In the genomic region with DNA sequence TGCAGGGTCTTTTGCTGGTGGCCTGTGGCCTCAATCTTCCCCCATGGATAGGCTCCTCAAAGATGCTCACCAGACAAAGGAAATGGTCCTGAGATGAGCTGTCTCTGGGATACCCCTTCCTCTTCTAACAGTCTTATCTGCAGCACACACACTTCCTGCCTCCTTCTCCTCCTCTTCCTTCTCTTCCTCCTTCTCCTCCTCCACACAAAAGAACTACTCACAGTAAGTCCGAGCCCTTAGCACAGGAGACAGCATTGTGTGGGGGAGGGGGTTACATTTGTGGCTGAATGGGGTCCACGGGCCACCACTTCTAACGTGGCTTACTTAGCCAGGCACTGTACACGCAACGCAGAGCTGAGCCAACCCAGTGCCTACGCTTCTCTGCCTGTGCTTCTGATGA, we compare ENCODE assay signal across 12 mouse cellular contexts. TPM values are rescaled to one million over a fixed set of nuclear protein-coding genes. Genes with fewer than 3 reads are reported as not detected.
A peak's percentile ranks its signal among the peaks of the same experiment; 100 is the strongest.
DNase-seq lines count a peak whose midpoint lies in the region; ATAC-seq and TF ChIP-seq lines count a peak whose summit lies in the region.
"Had no signal": no experiment of that assay in that cellular context is flagged by ENCODE, and none has a peak within 500 bp of the region (broad histone marks: within the 10 kb centered on the region; RNA-seq: fewer than 3 reads in every experiment).

No protein-coding gene starts in this region.

- no peak for TF ChIP-seq EP300 in heart, adult 2 months (IDR thresholded peaks at IDR 0.05; ENCODE audit: insufficient read depth, low read depth, low read length)
- TF ChIP-seq EP300 in MEL (IDR thresholded peaks at IDR 0.05; ENCODE audit: low read depth in 1 of 2, low read length in 2 of 2) = peak; percentile 96 to 99

- DNase-seq in heart, adult 2 months = no peak
- peak; percentile 94 for DNase-seq in MEL (ENCODE audit: low read depth, low spot score)
- DNase-seq in midbrain, embryonic 10.5 days (ENCODE audit: low spot score) = no peak
- DNase-seq in urinary bladder, postnatal 10 days (ENCODE audit: low spot score) = no peak
- no peak for DNase-seq in kidney, adult 9 months
- no peak for DNase-seq in testis, postnatal 10 days (ENCODE audit: low spot score)

- H3K79me2 ChIP-seq in heart, adult 2 months (replicated peaks; ENCODE audit: control insufficient read depth, insufficient read depth, low read length) = no peaks in the 10 kb centered on the region
- peaks cover 2% of the 10 kb centered on the region for H3K79me2 ChIP-seq in MEL (ENCODE audit: control insufficient read depth, insufficient read depth, low read length, poor library complexity)

- no peak for TF ChIP-seq POLR2A in heart, adult 2 months (IDR thresholded peaks at IDR 0.05; ENCODE audit: insufficient read depth, low read depth, low read length)
- peak in 1 of 2 experiments; percentile 81; a peak in 2 of 4 replicates for TF ChIP-seq POLR2A in MEL (IDR thresholded peaks at IDR 0.05; ENCODE audit: control insufficient read depth in 1 of 2, insufficient read depth in 1 of 2, low read depth in 1 of 2, low read length in 2 of 2, poor library complexity in 1 of 2)

- H3K9ac ChIP-seq in heart, embryonic 11.5 days (ENCODE audit: low read depth, low read length) = no peak overlapping the region
- no peak overlapping the region for H3K9ac ChIP-seq in heart, adult 2 months (ENCODE audit: low read depth, low read length)
- H3K9ac ChIP-seq in MEL (ENCODE audit: control insufficient read depth, low read depth, low read length, poor library complexity, severe bottlenecking) = peak overlapping the region; percentile 89
- no peak overlapping the region for H3K9ac ChIP-seq in forebrain, embryonic 16.5 days (replicated peaks; ENCODE audit: low read depth, low read length)
- H3K9ac ChIP-seq: stomach, embryonic 15.5 days had no signal

- no peak for TF ChIP-seq CTCF in heart, adult 2 months (IDR thresholded peaks at IDR 0.05)
- no peak for TF ChIP-seq CTCF in MEL (IDR thresholded peaks at IDR 0.05 in 2 of 3, conservative IDR thresholded peaks at IDR 0.05 in 1 of 3; ENCODE audit: control insufficient read depth in 1 of 3, insufficient read depth in 1 of 3, low read depth in 2 of 3, low read length in 3 of 3, poor library complexity in 1 of 3, severe bottlenecking in 1 of 3)

- no peak overlapping the region for H3K4me2 ChIP-seq in heart, embryonic 11.5 days
- H3K4me2 ChIP-seq in forebrain, embryonic 16.5 days (ENCODE audit: low read length) = no peak overlapping the region
- H3K4me2 ChIP-seq: stomach, embryonic 15.5 days had no signal

- no peak overlapping the region for H3K4me3 ChIP-seq in heart, embryonic 11.5 days (ENCODE audit: low read depth, low read length)
- no peak overlapping the region for H3K4me3 ChIP-seq in heart, adult 2 months
- H3K4me3 ChIP-seq in MEL (ENCODE audit: control insufficient read depth in 1 of 2, insufficient read depth in 1 of 2, low read depth in 2 of 2, low read length in 2 of 2) = peak overlapping the region; percentile 44 to 74
- H3K4me3 ChIP-seq in forebrain, embryonic 16.5 days (replicated peaks; ENCODE audit: low read length) = no peak overlapping the region
- no peak overlapping the region for H3K4me3 ChIP-seq in midbrain, embryonic 10.5 days
- H3K4me3 ChIP-seq: stomach, embryonic 15.5 days had no signal

- no peak for ATAC-seq in heart, embryonic 11.5 days (replicated peaks; ENCODE audit: insufficient number of reproducible peaks, low FRiP score, low TSS enrichment)
- no peak for ATAC-seq in forebrain, embryonic 16.5 days

- no peaks in the 10 kb centered on the region for H3K36me3 ChIP-seq in heart, embryonic 11.5 days (ENCODE audit: control insufficient read depth, insufficient read depth, low read length)
- no peaks in the 10 kb centered on the region for H3K36me3 ChIP-seq in heart, adult 2 months (ENCODE audit: control insufficient read depth, insufficient read depth, low read length)
- peaks cover 0 to 14% of the 10 kb centered on the region in 2 experiments; a peak in 2 of 4 replicates for H3K36me3 ChIP-seq in MEL (ENCODE audit: control insufficient read depth in 1 of 2, insufficient read depth in 2 of 2, low read length in 2 of 2)
- H3K36me3 ChIP-seq in forebrain, embryonic 16.5 days (ENCODE audit: control insufficient read depth, insufficient read depth) = peaks cover 25% of the 10 kb centered on the region; the same call in 1 of the 2 replicates
- peaks cover 83% of the 10 kb centered on the region for H3K36me3 ChIP-seq in midbrain, embryonic 10.5 days

- TF ChIP-seq RAD21 in MEL (IDR thresholded peaks at IDR 0.05; ENCODE audit: low read depth, low read length) = no peak

- peaks cover 5% of the 10 kb centered on the region; the same call in 1 of the 2 replicates for H3K27me3 ChIP-seq in heart, embryonic 11.5 days (ENCODE audit: control insufficient read depth, insufficient read depth, low read length)
- H3K27me3 ChIP-seq in heart, adult 2 months (ENCODE audit: control insufficient read depth, insufficient read depth, low read length) = no peaks in the 10 kb centered on the region
- H3K27me3 ChIP-seq in MEL (ENCODE audit: control insufficient read depth in 1 of 2, insufficient read depth in 2 of 2, low read length in 2 of 2) = no peaks in the 10 kb centered on the region
- H3K27me3 ChIP-seq in forebrain, embryonic 16.5 days (replicated peaks; ENCODE audit: control insufficient read depth, insufficient read depth, low read length) = no peaks in the 10 kb centered on the region
- H3K27me3 ChIP-seq in midbrain, embryonic 10.5 days (ENCODE audit: low read depth, poor library complexity, severe bottlenecking) = no peaks in the 10 kb centered on the region
- H3K27me3 ChIP-seq: stomach, embryonic 15.5 days had no signal

- H3K27ac ChIP-seq in heart, embryonic 11.5 days (ENCODE audit: low read depth, low read length) = peak overlapping the region; percentile 46
- H3K27ac ChIP-seq in heart, adult 2 months = no peak overlapping the region
- H3K27ac ChIP-seq in MEL (ENCODE audit: control insufficient read depth, low read depth, low read length) = peak overlapping the region; percentile 99
- H3K27ac ChIP-seq in forebrain, embryonic 16.5 days (ENCODE audit: low read length) = peak overlapping the region; percentile 75
- peak overlapping the region; percentile 65 for H3K27ac ChIP-seq in midbrain, embryonic 10.5 days (replicated peaks)
- H3K27ac ChIP-seq: stomach, embryonic 15.5 days had no signal

- H3K4me1 ChIP-seq in heart, embryonic 11.5 days (ENCODE audit: control insufficient read depth, insufficient read depth, low read length) = peaks cover 18% of the 10 kb centered on the region
- H3K4me1 ChIP-seq in heart, adult 2 months (ENCODE audit: control insufficient read depth, insufficient read depth, low read length) = no peaks in the 10 kb centered on the region
- peaks cover 0 to 33% of the 10 kb centered on the region in 2 experiments; a peak in 2 of 4 replicates for H3K4me1 ChIP-seq in MEL (ENCODE audit: control insufficient read depth in 1 of 2, insufficient read depth in 2 of 2, low read length in 2 of 2)
- peaks cover 21% of the 10 kb centered on the region for H3K4me1 ChIP-seq in forebrain, embryonic 16.5 days (replicated peaks; ENCODE audit: control insufficient read depth, insufficient read depth, low read length)
- peaks cover 39% of the 10 kb centered on the region for H3K4me1 ChIP-seq in midbrain, embryonic 10.5 days

- H3K9me3 ChIP-seq in heart, embryonic 11.5 days (replicated peaks; ENCODE audit: control insufficient read depth, low read length) = no peaks in the 10 kb centered on the region
- H3K9me3 ChIP-seq in MEL (replicated peaks; ENCODE audit: insufficient read depth, low read length) = no peaks in the 10 kb centered on the region
- H3K9me3 ChIP-seq in forebrain, embryonic 16.5 days (ENCODE audit: control insufficient read depth, low read length) = no peaks in the 10 kb centered on the region
- H3K9me3 ChIP-seq in midbrain, embryonic 10.5 days (replicated peaks) = no peaks in the 10 kb centered on the region
- H3K9me3 ChIP-seq: stomach, embryonic 15.5 days had no signal

- intact Hi-C loops in heart, adult 2 months (cut with DNase I) = no loop called here

- 58% methylated on average over 6 of the region's 6 CpGs for WGBS in heart, embryonic 11.5 days (ENCODE audit: insufficient replicate concordance)
- WGBS in heart, adult 2 months = 43% methylated on average over 6 of the region's 6 CpGs
- WGBS in forebrain, embryonic 16.5 days = 62% methylated on average over 6 of the region's 6 CpGs
- 81% methylated on average over 6 of the region's 6 CpGs for WGBS in midbrain, embryonic 10.5 days

TF ChIP-seq in MEL, 35 proteins besides CTCF, POLR2A, EP300 and RAD21 (continues in another document):
- TF ChIP-seq CHD2 (IDR thresholded peaks at IDR 0.05; ENCODE audit: low read length) (peak; percentile 80), MAX (IDR thresholded peaks at IDR 0.05; ENCODE audit: low read length) (no peak)

RNA-seq across cellular contexts. Expression of a gene that starts 30.6 kb away (rescaled TPM):
- polyA plus RNA-seq in heart, embryonic 11.5 days (2014; fragmentation: Nextera tagmentation; extraction: Ambion mirVana) = not detected in 2 replicates
- total RNA-seq in heart, adult 2 months (2021) = not detected
- 0.08 and 0.18 TPM in 2 replicates for polyA plus RNA-seq in heart, adult 2 months (2012; rRNA removed)
- total RNA-seq in MEL (2012; rRNA removed) = not detected in 2 replicates
- polyA plus RNA-seq in MEL (2012; ENCODE audit: insufficient read depth in 1 of 2, insufficient read length in 2 of 2, low read depth in 1 of 2, low replicate concordance in 2 of 2, missing spikeins in 1 of 2) = not detected
- polyA plus RNA-seq in forebrain, embryonic 16.5 days (2015; fragmentation: Nextera tagmentation; extraction: Ambion mirVana) = 0.06 TPM in 1 of 2 replicates, not detected in the other
- polyA plus RNA-seq in midbrain, embryonic 10.5 days (2016; fragmentation: Nextera tagmentation; extraction: Ambion mirVana) = 0.06 TPM in 1 of 2 replicates, not detected in the other
- polyA plus RNA-seq: limb, embryonic 11.5 days; stomach, embryonic 15.5 days had no signal

RNA-seq across cellular contexts. Expression of a gene that starts 42.8 kb away (rescaled TPM):
- polyA plus RNA-seq in heart, embryonic 11.5 days (2014; fragmentation: Nextera tagmentation; extraction: Ambion mirVana) = not detected in 2 replicates
- total RNA-seq in heart, adult 2 months (2021) = not detected
- not detected in 2 replicates for polyA plus RNA-seq in heart, adult 2 months (2012; rRNA removed)
- total RNA-seq in MEL (2012; rRNA removed) = not detected in 2 replicates
- polyA plus RNA-seq in MEL (2012; ENCODE audit: insufficient read depth in 1 of 2, insufficient read length in 2 of 2, low read depth in 1 of 2, low replicate concordance in 2 of 2, missing spikeins in 1 of 2) = not detected
- polyA plus RNA-seq in forebrain, embryonic 16.5 days (2015; fragmentation: Nextera tagmentation; extraction: Ambion mirVana) = not detected in 2 replicates
- polyA plus RNA-seq in midbrain, embryonic 10.5 days (2016; fragmentation: Nextera tagmentation; extraction: Ambion mirVana) = not detected in 2 replicates
- total RNA-seq: layer of hippocampus, adult 8-10 months had no signal
- polyA plus RNA-seq: frontal cortex, adult 2 months; limb, embryonic 11.5 days; stomach, embryonic 15.5 days had no signal

RNA-seq across cellular contexts. Expression of a gene that starts 50.5 kb away (rescaled TPM):
- polyA plus RNA-seq in heart, embryonic 11.5 days (2014; fragmentation: Nextera tagmentation; extraction: Ambion mirVana) = 38.9 and 41.1 TPM in 2 replicates
- 10 to 100 TPM; 27.0 to 27.1 TPM for total RNA-seq in heart, adult 2 months (2021)
- 18.7 and 28.1 TPM in 2 replicates for polyA plus RNA-seq in heart, adult 2 months (2012; rRNA removed)
- 60.7 and 66.5 TPM in 2 replicates for total RNA-seq in MEL (2012; rRNA removed)
- 10 to 100 TPM in 1 of 2 experiments, not detected in 1; 90.1 TPM for polyA plus RNA-seq in MEL (2012; ENCODE audit: insufficient read depth in 1 of 2, insufficient read length in 2 of 2, low read depth in 1 of 2, low replicate concordance in 2 of 2, missing spikeins in 1 of 2)
- 82.2 and 87.4 TPM in 2 replicates for polyA plus RNA-seq in forebrain, embryonic 16.5 days (2015; fragmentation: Nextera tagmentation; extraction: Ambion mirVana)
- 51.4 and 55.2 TPM in 2 replicates for polyA plus RNA-seq in midbrain, embryonic 10.5 days (2016; fragmentation: Nextera tagmentation; extraction: Ambion mirVana)

Comparison
In these comparisons a context has a peak if more than half of its experiments do, and no peak if none do; other contexts are left out.
1. H3K4me3 ChIP-seq: peak in MEL (2 of 2); none in heart, embryonic 11.5 days (single experiment), heart, adult 2 months (single experiment), forebrain, embryonic 16.5 days (single experiment) and midbrain, embryonic 10.5 days (single experiment).